Mouse (Mus musculus) liver, adult 2 months (tissue): ENCODE measurements around the gene Gm525. TPM values are rescaled to one million over a fixed set of nuclear protein-coding genes. Genes with fewer than 3 reads are reported as not detected.
A peak's percentile ranks its signal among the peaks of the same experiment; 100 is the strongest.

Source experiments
- DNase-seq: peaks from one replicate; pipeline ENCODE4 v3.0.0-alpha.2; 2011; ENCODE audit warnings: low read depth, low spot score; ENCODE audit errors: extremely low read depth
- H3K27ac ChIP-seq: fragments of 200-500 bp; replicated peaks from 2 replicates; pipeline ENCODE4 v1.5.1; 2012; ENCODE audit warnings: low read depth, mild to moderate bottlenecking, control low read depth, inconsistent platforms, low read length; ENCODE audit not compliant: insufficient read depth
- H3K27me3 ChIP-seq: fragments of 200-500 bp; 2 replicates; pipeline ENCODE4 v1.6.1; 2012; ENCODE audit warnings: mild to moderate bottlenecking, moderate library complexity, low read length, inconsistent platforms; ENCODE audit not compliant: control insufficient read depth, insufficient read depth
- H3K36me3 ChIP-seq: fragments of 200-500 bp; 2 replicates; pipeline ENCODE4 v1.6.1; 2012; ENCODE audit warnings: low read length, inconsistent platforms; ENCODE audit not compliant: control insufficient read depth, insufficient read depth
- H3K4me1 ChIP-seq: fragments of 200-500 bp; 2 replicates; pipeline ENCODE4 v1.6.1; 2011; ENCODE audit warnings: low read length; ENCODE audit not compliant: control insufficient read depth, insufficient read depth
- H3K4me3 ChIP-seq: fragments of 200-500 bp; 2 replicates; pipeline ENCODE4 v1.5.1; 2011; ENCODE audit warnings: low read depth, mild to moderate bottlenecking, control low read depth, low read length, moderate library complexity; ENCODE audit not compliant: insufficient read depth
- H3K79me2 ChIP-seq: fragments of 200-500 bp; 2 replicates; pipeline ENCODE4 v1.6.1; 2012; ENCODE audit warnings: inconsistent platforms, mild to moderate bottlenecking, low read length, moderate library complexity; ENCODE audit not compliant: control insufficient read depth, insufficient read depth
- H3K9ac ChIP-seq: fragments of 200-500 bp; 2 replicates; pipeline ENCODE4 v1.6.1; 2012; ENCODE audit warnings: low read depth, mild to moderate bottlenecking, control low read depth, inconsistent platforms, low read length
- CTCF ChIP-seq: fragments of 200-500 bp; IDR thresholded peaks from 2 replicates; pipeline ENCODE4 v1.5.1; 2011; ENCODE audit warnings: low read depth, low read length, control low read depth
- POLR2A ChIP-seq: fragments of 200-500 bp; IDR thresholded peaks from 2 replicates; pipeline ENCODE4 v1.6.1; 2011; ENCODE audit warnings: low read length, control low read depth; ENCODE audit not compliant: insufficient read depth; ENCODE audit errors: extremely low read depth
- WGBS: fragments of 180-500 bp; shearing (Covaris S2); methylation state at CpG from one replicate; pipeline ENCODE4 v1.1.7; 2018; 5-methylcytosine and 5-hydroxymethylcytosine counted together
- polyA plus RNA-seq: library from polyadenylated mRNA; depleted of rRNA; stranded (reverse); fragments of >200 nt; gene quantifications from 2 replicates; pipeline ENCODE4 v1.2.3, GENCODE M21; 2012
- total RNA-seq: library from RNA; depleted of rRNA; stranded (reverse); fragments of >200 nt; gene quantifications from 2 replicates; pipeline ENCODE4 v1.2.3, GENCODE M21; 2014

Gene Gm525
- total and polyA plus RNA-seq, 2 experiments: not detected

DNA sequence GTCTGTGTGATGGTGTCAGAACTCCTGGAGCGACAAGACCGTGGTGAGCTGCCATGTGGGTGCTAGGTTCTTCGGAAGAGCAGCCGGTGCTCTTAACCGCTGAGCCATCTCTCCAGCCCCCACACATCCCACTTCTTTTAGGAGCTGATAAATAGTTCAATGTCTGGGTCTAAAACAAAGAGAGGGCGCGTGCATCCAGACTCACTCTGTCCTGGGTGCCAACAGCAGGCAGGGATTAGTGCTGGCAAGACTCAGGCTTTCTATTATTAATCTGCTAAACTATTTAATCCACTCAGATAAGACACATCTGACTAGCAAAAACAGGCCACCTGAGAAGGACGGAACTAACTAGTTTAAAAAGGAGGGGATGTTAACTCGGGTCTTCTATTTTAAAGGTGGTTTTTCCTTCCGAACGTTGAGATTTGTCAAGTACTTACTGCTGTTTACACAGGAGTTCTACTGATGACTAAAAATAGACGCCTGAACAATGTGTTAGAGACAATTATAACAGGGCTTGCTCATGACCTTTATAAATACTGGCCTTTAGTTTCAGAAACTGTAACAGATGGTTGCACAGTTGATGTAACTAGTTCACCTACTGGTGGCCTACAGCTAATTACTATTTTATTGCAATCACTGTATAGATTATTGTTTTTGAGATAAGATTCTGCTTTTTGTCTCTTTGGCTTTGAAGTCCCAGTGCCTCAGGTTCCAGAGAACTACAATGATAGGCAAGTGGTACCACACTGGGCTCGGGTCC is 17.5 kb upstream of the Gm525 start:
- no peaks in the 10 kb centered on the region for H3K27me3 ChIP-seq
- H3K79me2 ChIP-seq: peaks cover 6% of the 10 kb centered on the region; the same call in 1 of the 2 replicates
- H3K4me1 ChIP-seq: peaks cover 7% of the 10 kb centered on the region
- no peak overlapping the region for H3K9ac ChIP-seq
- no peaks in the 10 kb centered on the region for H3K36me3 ChIP-seq
- no peak for TF ChIP-seq POLR2A
- no peak for TF ChIP-seq CTCF
- H3K27ac ChIP-seq: no peak overlapping the region
- 89% methylated on average over 13 of the region's 13 CpGs for WGBS
- no peak for DNase-seq
- H3K4me3 ChIP-seq: no peak overlapping the region

DNA sequence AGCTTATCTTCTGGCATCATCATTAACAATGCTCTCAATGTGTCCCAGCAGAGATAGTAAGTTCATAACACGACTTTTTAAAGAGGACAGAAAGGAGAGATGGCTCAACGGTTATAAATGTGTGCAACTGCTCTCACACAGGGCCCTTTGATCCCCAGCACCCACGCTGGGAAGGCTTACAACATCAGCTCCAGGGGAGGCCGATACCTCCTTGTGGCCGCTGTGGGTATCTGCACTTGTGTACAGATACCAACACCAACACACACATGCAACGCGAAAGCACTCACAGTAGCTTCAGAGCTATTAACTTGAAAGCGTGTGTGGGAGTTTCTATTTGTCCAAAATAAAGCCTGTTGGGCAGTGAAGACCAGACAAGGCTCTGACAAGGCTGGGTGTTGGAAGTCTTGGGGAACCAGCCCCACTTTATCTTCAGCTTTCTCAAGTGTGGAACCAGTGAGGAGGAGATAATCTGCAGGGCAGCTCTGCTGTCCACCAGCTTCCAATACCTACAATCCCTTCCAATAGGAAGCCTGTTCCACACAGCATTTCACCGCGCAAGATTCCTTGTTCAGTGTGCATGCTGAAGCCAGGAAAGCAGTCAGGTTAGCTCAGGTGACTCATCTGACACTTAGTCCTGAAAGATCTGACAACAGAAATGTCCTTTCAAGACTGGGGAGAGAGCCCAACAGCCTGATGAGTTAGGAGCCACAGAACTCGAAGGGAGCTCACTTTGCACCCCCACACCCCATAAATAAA is 14.9 kb upstream of the Gm525 start:
- peak; percentile 48 for DNase-seq
- Histone ChIP-seq H3K79me2 (peaks cover 6% of the 10 kb centered on the region; the same call in 1 of the 2 replicates), H3K4me1 (peaks cover 7% of the 10 kb centered on the region), H3K27ac (no peak overlapping the region), H3K27me3 (no peaks in the 10 kb centered on the region), H3K4me3 (no peak overlapping the region), H3K36me3 (no peaks in the 10 kb centered on the region), H3K9ac (no peak overlapping the region)
- 50% methylated on average over 11 of the region's 11 CpGs for WGBS
- no peak for TF ChIP-seq POLR2A
- peak; percentile 66 for TF ChIP-seq CTCF

DNA sequence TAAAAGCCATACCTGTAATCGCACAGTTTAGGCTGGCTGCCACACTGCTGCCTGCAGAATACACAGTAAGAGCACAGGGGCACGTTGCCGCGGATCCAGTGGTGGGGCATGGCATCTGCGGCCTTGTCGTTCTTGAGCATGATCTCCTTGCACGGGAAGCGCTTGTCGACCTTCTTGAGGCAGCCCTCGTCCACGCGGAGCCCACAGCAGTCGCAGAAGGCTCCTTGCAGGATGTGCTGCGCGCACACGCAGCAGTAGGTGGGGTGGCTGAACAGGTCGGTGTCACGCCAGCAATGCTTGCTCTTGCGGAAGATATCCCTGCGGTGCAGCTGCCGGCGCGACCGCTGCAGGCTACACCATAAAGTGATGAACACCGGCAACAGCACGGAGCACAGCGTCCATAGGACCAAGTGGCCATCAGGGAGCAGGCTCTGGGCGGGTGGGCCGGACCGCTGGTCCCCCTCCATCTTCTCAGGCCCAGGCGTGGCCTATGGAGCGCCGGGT is 13.7 kb upstream of the Gm525 start:
- Histone ChIP-seq H3K36me3 (no peaks in the 10 kb centered on the region), H3K79me2 (peaks cover 6% of the 10 kb centered on the region; the same call in 1 of the 2 replicates), H3K27ac (no peak overlapping the region), H3K4me1 (peaks cover 7% of the 10 kb centered on the region), H3K4me3 (peak overlapping the region; percentile 83), H3K9ac (peak overlapping the region; percentile 75), H3K27me3 (no peaks in the 10 kb centered on the region)
- TF ChIP-seq CTCF (no peak), POLR2A (no peak)
- no peak for DNase-seq
- 1% methylated on average over 33 of the region's 33 CpGs for WGBS

DNA sequence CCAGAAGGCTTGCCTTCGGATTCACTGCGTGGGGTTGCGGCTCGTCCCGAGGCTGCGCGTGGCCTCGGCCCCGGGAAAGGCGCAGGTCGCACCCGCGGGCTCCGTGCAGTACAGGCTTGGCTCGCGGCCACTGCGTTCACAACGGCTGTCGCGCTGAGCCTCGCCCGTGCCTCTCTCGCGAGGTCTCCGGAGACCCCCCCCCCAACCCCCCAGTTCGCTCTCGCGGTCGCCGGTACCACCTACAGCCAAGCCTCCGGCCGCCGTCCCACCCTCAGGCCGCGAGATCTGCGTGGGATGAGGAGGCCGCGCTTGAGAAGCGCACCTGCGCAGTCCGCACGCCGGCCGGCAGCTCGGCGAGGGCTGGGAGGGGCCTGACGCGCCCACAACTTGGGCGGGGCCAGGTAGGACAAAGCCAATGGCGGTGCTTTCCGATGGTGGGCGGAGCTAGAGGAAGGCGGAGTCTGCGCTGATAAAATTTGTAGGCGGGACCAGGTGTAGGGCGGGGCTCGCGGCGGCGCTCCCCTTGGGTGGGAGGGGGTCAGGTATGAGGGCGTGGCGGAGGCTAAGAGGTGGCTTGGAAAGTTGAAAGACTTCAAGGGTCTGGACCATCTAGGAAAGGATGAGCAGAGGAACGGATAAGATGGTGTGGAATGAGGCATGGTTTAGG is 13.1 kb upstream of the Gm525 start:
- Histone ChIP-seq H3K27ac (no peak overlapping the region), H3K9ac (peak overlapping the region; percentile 75), H3K4me1 (peaks cover 7% of the 10 kb centered on the region), H3K79me2 (peaks cover 6% of the 10 kb centered on the region; the same call in 1 of the 2 replicates), H3K27me3 (no peaks in the 10 kb centered on the region), H3K4me3 (peak overlapping the region; percentile 83), H3K36me3 (no peaks in the 10 kb centered on the region)
- TF ChIP-seq CTCF (no peak), POLR2A (0 out of 2 replicates have a peak, but pooled peaks have one; percentile 36)
- WGBS: under 1% methylated on average over 63 of the region's 63 CpGs
- DNase-seq: peak; percentile 64

DNA sequence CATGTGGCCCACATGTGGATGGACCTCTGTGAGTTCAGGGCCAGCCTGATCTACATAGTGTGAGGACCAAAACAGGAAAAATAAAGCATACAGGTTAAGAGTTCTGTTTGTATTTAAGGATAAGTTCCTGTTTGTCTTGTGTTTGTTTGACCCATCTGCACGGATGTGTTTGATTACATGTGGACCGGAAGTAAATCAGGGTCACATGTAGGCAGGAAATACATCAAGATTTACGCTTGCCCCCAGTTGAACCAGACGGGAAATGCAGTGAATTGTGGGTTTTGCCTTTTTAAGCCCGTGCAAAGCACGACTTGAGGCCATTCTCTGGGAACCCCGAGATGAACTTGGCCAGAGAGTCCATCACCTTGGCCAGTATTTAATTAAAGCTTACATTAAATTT is 12.3 kb upstream of the Gm525 start:
- no peaks in the 10 kb centered on the region for H3K36me3 ChIP-seq
- H3K4me1 ChIP-seq: peaks cover 7% of the 10 kb centered on the region
- WGBS: 67% methylated on average over 7 of the region's 7 CpGs
- DNase-seq: no peak
- H3K27ac ChIP-seq: no peak overlapping the region
- H3K4me3 ChIP-seq: no peak overlapping the region
- no peak overlapping the region for H3K9ac ChIP-seq
- peaks cover 6% of the 10 kb centered on the region; the same call in 1 of the 2 replicates for H3K79me2 ChIP-seq
- no peak for TF ChIP-seq POLR2A
- no peak for TF ChIP-seq CTCF
- no peaks in the 10 kb centered on the region for H3K27me3 ChIP-seq
